Mouse (Mus musculus) cerebellum, adult (tissue): Measurements from ENCODE around the gene Coa3.

Source experiments
- ATAC-seq: cut with Nextera tagmentation; 2 replicates; pipeline ENCODE4 v1.9.2; 2017; ENCODE audit warnings: mild to moderate bottlenecking, moderate library complexity, mixed read lengths; ENCODE audit not compliant: insufficient number of reproducible peaks, low FRiP score, low TSS enrichment

Gene Coa3

DNA sequence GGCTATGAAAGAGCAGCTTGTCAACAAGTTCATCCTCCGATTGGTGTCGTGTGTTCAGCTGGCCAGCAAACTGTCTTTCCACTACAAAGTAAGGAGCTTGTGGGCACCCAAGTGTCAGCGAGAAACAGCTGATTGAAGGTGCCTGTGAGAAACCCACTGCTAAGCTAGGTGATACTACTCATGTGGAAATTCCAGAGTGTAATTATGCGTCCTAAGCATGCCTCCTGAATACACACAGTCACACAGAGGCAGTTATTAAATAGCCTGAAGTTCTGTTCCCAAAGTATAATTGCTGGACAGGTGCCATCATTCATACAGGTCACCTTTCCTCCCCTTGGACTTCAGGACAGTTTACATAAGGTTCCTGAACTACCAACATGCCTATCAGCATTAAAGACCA is 4.9 kb upstream of the Coa3 start:
- no peak for ATAC-seq

DNA sequence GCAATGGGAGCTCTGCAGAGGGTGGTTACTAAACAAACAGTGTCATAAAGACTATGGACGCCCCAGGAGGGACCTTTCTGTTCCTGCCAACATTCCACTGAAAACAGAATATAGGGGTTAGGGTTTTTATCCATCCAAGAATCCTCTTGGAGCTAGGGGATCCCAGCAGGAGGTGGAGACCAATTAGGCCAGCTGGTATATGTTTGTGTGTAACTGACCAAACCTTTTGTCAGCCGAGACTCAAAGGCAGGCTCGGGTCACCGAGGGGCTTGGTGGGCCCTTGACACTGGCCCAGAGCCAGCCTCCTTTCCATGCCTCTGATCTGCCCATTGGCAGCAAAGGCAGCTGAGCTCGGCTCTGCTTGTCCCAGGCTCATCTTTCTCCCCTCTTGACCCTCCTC is 4.0 kb upstream of the Coa3 start:
- ATAC-seq = no peak

GRCm38 (mm10) chr11:101280837-101281236 is 1.9 kb upstream of the Coa3 start:
- no peak for ATAC-seq

DNA sequence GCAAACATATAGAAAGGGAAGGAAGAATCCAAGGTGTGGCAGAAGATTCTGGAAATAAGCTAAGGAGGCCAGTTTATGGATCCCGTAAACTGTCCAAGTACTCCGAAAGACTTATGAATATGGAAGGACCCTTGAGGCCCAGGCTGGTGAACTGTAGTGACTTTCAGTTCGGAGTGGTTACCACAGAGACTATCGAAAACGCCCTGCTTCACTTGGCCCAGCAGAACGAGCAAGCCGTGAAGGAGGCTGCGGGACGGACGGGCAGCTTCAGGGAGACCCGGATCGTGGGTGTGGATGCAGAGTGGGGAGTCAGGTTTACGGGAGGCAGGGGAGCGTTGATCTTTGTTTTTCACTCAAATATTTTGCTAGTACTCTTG is 267 bp upstream of the Coa3 start:
- no peak for ATAC-seq

- ATAC-seq = no peak
Measured at GRCm38 (mm10) chr11:101277381-101278222, 1.3 kb downstream of the Coa3 start.

- no peak for ATAC-seq
Measured at GRCm38 (mm10) chr11:101276319-101277070, 2.4 kb downstream of the Coa3 start.

GRCm38 (mm10) chr11:101275309-101275708 is 3.6 kb downstream of the Coa3 start:
- ATAC-seq = no peak

DNA sequence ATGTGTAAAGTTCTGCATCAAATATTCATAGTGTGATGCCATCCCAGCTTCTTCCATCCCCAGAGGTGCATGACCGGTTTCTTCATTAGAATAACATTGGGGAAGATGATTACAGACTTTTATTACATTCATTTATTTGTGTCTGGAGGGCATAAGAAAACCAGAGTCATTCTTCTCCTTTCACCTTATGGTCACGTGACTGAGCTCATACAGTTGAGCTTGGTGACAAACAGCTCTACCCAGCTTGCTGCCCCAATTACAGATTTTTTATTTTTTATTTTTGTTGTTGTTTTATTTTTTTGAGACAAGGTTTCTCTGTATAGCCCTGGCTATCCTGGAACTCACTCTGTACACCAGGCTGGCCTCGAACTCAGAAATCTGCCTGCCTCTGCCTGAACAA is 6.5 kb downstream of the Coa3 start:
- ATAC-seq = no peak

- ATAC-seq = no peak; the same call in 1 of the 2 replicates
Measured at GRCm38 (mm10) chr11:101269577-101270116, 9.3 kb downstream of the Coa3 start.

DNA sequence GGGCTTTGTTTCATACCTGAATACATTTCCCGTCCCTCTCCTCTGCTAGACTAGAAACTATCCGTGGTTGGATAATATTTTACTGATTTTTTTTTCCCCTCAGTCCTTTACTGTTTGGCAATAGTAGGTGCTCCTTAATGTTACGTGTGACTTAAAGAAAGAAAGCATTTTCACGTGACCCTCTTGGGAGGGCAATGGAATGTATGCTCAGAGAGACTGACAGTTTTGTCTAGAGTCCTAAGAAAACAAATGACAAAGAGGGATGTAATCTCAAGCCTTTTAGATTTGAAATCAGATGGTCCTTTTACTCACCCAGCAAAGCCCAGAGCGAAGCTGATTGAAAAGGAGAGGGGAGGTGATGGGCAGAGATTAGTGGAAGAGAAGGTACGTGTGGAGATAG is 13.0 kb downstream of the Coa3 start:
- ATAC-seq = no peak

DNA sequence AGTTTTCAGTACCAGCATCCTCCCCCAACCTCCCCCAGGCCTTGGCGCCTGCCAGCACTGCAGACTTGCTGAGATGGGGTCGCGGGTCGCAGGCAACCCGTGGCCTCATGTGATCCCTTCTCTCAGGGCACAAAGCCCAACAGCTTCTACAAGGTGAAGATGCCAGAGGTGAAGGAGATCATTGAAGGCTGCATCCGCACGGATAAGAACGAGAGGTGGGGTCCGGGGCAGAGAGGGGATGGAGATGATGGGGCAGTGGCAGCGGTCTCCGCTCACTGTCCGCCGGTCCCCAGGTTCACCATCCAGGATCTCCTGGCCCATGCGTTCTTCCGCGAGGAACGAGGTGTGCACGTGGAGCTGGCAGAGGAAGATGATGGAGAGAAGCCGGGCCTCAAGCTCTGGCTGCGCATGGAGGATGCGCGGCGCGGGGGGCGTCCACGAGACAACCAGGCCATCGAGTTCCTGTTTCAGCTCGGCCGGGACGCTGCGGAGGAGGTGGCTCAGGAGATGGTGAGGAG is 13.9 kb downstream of the Coa3 start:
- no peak for ATAC-seq

DNA sequence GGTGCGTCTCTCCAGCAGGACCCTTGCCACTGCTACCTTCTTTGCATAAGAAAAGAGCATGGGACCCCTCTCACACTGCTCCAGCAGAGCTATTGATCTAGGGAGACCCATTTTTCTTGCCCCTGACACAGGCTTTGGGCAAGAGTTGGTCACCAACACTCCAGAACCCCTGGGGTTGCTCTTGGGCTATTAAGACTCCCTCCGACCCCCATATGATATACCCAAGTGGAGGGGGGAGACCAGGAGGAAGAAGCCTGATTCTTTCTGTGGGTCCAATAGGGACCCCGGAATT is 15.0 kb downstream of the Coa3 start:
- ATAC-seq = no peak

DNA sequence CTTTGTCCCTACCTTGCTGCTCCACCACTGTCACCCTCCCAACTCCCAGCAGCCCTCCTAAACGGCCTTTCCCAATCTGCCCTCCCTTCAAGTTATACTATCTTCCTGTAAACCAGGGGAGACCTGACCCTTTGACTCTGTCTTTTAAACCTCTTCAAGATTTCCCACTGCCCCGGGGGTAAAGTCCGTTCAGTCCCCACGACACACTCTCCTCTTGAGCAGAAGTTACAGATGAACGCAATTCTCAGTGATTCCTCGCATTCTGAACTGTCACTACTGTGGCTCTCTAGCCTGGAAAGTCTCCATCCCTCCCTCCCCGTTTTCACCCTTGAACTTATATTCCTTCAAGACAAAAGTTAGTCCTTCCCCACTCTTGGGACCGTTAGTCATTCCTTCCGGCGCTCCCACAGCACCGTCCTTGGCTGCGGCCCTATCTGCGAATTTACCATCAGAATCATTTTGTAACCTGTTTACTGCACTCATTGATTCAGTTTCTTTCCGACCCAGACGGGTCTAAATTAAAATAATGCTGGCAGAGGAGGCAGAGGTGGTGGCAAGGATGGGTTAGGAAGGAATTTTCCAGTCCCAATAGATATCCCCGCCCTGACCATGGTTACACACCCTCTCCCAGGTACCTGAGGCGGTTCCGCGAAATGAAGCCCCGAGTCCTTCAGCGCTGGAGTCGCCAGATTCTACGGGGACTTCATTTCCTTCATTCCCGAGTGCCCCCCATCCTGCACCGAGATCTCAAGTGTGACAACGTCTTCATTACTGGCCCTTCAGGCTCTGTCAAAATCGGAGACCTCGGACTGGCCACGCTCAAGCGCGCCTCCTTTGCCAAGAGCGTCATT is 15.6 kb downstream of the Coa3 start:
- no peak for ATAC-seq

DNA sequence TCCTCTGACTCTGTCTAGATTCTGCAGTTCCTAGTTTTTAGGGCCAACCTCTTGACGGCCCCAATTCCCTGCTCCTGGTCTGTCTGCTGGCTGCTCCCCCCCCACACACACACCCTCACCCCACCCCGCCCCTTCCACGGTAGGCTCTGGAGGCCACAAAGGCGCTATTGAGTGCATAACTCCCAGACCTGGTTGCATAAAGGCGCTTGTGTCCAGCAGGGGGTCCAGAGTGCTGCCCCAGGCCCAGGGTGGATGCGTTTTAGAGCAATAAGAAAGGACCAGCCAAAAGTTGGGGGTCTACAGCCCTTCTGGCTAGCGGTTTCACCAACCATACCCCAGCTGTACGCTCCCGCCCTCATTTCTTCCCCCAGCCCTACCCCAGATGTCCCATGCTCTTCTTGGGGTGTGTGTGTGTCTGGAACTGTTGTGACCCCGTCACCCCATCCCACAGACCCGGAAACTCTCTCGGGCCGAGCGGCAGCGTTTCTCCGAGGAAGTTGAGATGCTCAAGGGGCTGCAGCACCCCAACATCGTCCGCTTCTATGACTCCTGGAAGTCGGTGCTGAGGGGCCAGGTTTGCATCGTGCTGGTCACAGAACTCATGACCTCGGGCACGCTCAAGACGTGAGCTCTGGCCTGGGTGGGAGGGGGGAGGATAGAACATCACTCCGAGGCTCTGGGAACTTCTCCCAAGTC is 16.5 kb downstream of the Coa3 start:
- no peak for ATAC-seq

- no peak for ATAC-seq
Measured at GRCm38 (mm10) chr11:101260826-101261380, 18.0 kb downstream of the Coa3 start.

- no peak for ATAC-seq
Measured at GRCm38 (mm10) chr11:101259948-101260825, 18.7 kb downstream of the Coa3 start, which contains the start of gene Wnk4. Gene Wnk4, plus strand, starts transcription at chr11:101260567.

DNA sequence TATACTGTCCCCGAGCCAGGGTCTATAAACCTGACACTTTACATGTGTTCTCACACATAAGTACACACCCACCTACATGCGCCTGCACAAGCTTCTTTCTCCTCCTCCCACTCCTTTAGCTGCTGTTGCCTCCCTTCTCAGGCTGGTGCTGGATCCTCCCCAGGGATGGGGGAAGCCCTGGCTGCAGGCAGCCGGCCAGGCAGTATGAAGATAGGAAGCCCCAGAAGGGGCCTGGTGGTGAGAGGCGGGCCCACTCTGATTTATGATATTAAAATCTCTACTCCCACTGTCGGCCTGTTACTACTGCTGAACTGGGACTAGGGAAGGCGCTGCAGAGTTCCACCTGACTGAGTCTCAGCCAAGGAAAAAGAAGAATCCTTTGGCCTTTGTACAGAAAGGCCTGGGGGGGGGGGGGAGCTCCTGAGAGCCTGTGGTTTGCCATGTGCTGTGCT is 19.6 kb downstream of the Coa3 start:
- ATAC-seq = no peak
